Mouse (Mus musculus): ENCODE data around the gene Dvl2.

Dvl2 gene

GRCm38 (mm10) chr11:69982225-69982624 lies 18.2 kb upstream of the Dvl2 start, which contains the start of gene Elp5:
TSS of gene Elp5 (minus strand) at chr11:69982517.
- no peak for DNase-seq

- DNase-seq: no peak
Observed at GRCm38 (mm10) chr11:69982877-69983276, 17.5 kb upstream of the Dvl2 start.

GRCm38 (mm10) chr11:69983377-69983776 lies 17.0 kb upstream of the Dvl2 start:
- DNase-seq: no peak

DNA sequence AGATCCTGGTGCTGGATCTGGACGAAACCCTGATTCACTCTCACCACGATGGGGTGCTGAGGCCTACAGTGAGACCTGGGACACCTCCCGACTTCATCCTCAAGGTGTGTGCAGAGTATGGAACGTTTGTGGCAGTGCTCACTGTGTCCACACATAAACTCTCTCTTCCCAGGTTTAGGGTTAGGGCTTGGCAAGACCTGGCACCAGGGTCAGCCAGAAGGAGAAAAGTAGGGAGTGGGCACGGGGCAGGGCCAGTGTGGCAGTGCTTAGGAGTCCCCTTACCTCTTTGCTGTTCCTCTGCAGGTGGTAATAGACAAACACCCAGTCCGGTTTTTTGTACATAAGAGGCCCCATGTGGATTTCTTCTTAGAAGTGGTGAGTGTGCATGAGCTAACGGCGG lies 16.0 kb upstream of the Dvl2 start:
- DNase-seq: no peak

- DNase-seq: no peak
Observed at GRCm38 (mm10) chr11:69989949-69990348, 10.4 kb upstream of the Dvl2 start.

DNA sequence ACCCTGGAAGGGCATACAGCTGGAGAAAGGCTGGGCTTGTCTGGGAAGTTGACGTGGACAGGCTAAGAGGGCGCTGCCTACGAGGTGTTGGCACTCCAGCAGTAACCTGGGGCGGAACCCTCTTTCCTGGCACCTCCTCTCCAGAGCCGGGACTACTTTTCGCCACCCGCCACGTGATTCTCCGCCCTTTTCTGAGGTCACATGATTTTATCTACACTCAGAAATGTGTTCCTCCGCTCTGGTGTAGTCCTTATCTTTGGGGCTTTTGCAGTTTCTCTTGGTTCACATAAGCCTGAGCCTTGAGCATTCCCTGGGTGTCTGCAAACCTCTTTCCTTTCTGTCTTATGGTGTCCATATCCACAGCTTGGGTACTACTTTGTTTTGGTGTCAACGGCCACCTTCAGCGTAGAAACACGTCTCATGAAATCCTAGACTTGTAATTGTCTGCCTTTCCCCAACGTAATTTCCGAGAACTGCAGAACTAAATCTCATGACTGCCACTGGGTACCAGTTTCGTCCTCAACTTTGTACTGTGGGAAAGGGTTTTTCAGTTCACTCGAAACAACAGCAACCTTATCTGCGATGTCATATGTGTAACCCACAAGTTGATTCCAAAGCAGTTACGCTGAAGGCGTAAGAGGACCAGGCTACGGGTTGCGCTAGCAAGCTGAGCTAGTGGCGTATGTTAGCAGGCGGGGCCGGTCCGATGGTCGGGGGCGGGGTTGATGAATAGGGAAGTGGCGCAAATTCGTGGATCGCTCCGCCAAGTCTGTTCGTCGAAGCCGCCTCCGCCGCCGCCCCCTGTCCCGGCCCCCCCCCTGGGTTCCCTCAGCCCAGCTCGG lies 9.3 kb upstream of the Dvl2 start, which contains the start of gene Gabarap:
Gabarap (plus strand) TSS at position 294 of the 842 bp plus-strand sequence.
- DNase-seq: peak; percentile 96

DNA sequence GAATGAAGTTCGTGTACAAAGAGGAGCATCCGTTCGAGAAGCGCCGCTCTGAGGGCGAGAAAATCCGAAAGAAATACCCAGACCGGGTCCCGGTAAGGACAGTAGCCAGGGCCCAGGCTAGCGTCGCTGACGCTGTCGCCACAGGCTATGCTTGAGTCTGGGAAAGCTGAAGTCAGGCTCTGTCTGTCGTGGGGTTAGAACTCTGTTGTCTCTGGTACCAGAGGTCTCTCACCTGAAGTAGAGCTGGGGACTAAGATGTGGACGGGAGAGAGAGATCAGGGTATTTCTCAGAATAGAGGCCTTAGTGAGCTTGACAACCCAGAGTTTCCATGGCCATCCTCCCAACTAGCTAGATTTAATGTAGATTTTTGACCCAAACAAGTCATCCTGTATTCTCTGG lies 8.7 kb upstream of the Dvl2 start:
- no peak for DNase-seq

DNA sequence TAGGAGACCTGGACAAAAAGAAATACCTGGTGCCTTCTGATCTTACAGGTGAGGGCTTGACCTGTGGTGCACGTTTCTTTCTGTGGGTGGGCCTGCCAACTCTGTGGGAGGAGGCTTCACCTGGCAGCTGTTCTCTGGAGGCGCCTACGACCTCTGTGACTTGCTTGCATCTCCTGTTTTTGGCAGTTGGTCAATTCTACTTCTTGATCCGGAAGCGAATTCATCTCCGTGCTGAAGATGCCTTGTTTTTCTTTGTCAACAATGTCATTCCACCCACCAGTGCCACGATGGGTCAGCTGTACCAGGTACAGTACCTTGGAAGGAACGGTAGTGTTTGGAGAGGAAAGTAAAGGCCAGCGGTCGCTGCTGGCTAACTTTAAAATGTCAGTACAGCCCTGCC lies 8.0 kb upstream of the Dvl2 start:
- no peak for DNase-seq

DNA sequence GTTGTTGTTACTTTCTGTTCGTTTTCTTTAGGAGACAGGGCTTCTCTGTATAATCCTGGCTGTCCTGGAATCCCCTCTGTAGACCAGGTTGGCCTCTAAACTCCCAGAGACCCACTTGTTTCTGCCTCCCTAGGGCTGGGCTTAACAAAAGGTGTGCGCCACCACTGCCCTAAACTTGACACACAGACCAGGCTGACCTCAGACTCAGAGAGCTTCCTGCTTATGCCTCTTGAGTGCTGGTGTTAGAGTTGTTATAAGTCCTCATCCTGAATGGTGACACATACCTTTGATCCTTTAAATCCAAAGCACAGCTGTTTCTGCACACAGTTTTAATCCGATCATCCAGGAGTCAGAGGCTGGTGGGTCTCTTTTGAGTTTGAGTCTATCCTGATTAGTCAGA lies 7.5 kb upstream of the Dvl2 start:
- DNase-seq: no peak

- no peak for DNase-seq
Observed at GRCm38 (mm10) chr11:69994401-69995090, 5.8 kb upstream of the Dvl2 start.

GRCm38 (mm10) chr11:69995391-69995960 lies 4.9 kb upstream of the Dvl2 start, which contains the start of gene Phf23:
TSS of gene Phf23 (plus strand) at chr11:69995777.
- peak; percentile 96 for DNase-seq

GRCm38 (mm10) chr11:69996161-69997061 lies 4.0 kb upstream of the Dvl2 start:
- DNase-seq: peak; percentile 52

- peak; percentile 78 for DNase-seq
Observed at GRCm38 (mm10) chr11:69997070-69997509, 3.3 kb upstream of the Dvl2 start.

GRCm38 (mm10) chr11:69998567-69999491 lies 1.6 kb upstream of the Dvl2 start:
- no peak for DNase-seq

GRCm38 (mm10) chr11:69999666-70000065 lies 729 bp upstream of the Dvl2 start:
- no peak for DNase-seq

GRCm38 (mm10) chr11:70001159-70001558 lies 764 bp downstream of the Dvl2 start:
- DNase-seq: no peak

DNA sequence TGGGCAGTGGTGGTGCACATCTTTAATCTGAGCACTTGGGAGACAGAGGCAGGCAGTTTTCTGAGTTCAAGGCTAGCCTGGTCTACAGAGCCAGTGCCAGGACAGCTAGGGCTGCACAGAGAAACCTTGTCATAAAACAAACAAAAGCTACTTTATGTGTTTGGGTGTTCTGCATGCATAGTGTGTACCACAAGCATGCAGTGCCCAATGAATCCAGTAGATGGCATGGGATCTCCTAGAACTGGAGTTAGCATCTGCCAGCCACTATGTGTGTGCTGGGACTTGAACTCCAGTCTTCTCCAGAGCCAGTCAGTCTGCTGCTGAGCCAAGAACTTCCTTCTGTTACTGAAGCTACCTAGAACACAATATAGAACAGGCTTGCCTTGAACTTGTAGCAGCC lies 1.5 kb downstream of the Dvl2 start:
- DNase-seq: peak; percentile 53

DNA sequence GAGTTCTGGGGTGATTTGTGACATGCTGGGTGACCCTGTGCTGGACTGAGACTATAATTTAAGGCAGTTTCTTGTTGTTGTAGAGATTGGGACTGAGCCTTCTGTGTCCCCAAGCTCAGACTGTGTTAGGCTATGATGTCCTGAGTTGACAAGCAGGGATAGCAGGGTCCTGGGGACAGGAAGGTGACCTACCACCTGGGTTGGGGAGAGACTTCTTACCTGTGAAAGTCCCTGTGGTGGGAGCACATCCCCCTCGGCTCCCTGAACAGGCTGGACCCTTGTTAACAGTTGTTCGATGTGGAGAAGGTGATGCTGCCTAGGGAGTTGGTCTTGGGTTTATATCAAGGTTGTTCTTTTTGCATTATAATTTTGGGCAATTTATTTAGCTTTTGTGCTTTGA lies 2.1 kb downstream of the Dvl2 start:
- DNase-seq: no peak

- no peak for DNase-seq
Observed at GRCm38 (mm10) chr11:70005521-70005920, 5.1 kb downstream of the Dvl2 start.

- DNase-seq: no peak
Observed at GRCm38 (mm10) chr11:70010033-70010432, 9.6 kb downstream of the Dvl2 start.

GRCm38 (mm10) chr11:70010548-70010947 lies 10.2 kb downstream of the Dvl2 start:
- DNase-seq: no peak
